Mouse (Mus musculus) layer of hippocampus, adult 8-10 months (tissue): ENCODE results near the gene Hist1h2ao. TPM values are rescaled to one million over a fixed set of nuclear protein-coding genes. Genes with fewer than 3 reads are reported as not detected.
"Not testable (repeated sequence)": the region's sequence is repeated elsewhere in the genome, so short reads cannot be mapped to it uniquely, and the experiment has no call there.

Experiments
- DNase-seq, 2 experiments: peaks; one replicate each; pipeline ENCODE4 v3.0.0; 2022; ENCODE audit warnings: low spot score in 2 of 2
- total RNA-seq, 4 experiments: library from RNA; stranded (reverse); gene quantifications; 2 replicates each; pipeline ENCODE4 v1.2.4; 2022

Hist1h2ao gene
- 10 to 100 TPM in 3 of 4 experiments, 1 to 10 TPM in 1; 5.0 to 27.3 (median 17.8) TPM for total RNA-seq

DNA sequence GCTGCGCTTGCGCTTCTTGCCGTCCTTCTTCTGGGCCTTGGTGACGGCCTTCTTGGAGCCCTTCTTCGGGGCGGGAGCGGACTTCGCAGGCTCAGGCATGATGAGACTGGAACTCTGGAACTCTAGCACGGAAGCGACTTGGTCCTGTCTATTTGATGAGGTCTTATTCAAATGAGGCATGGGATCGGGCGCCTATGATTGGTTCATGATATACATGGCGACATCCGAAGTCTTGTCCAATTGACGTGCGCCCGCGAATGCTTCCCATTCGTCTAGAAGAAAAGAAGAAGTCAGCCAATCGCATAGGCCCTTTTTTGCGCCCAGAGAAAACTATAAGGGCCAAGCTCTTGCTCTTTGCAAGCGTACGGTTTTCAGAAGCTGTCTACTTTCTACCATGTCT is at the start of gene Hist1h2ao, which contains the start of gene Hist1h2bq:
TSS of gene Hist1h2ao (plus strand) at position 393 of the 400 bp plus-strand sequence.
TSS of gene Hist1h2bq (minus strand) at position 125 of the 400 bp plus-strand sequence.
- not testable (repeated sequence) for DNase-seq

DNA sequence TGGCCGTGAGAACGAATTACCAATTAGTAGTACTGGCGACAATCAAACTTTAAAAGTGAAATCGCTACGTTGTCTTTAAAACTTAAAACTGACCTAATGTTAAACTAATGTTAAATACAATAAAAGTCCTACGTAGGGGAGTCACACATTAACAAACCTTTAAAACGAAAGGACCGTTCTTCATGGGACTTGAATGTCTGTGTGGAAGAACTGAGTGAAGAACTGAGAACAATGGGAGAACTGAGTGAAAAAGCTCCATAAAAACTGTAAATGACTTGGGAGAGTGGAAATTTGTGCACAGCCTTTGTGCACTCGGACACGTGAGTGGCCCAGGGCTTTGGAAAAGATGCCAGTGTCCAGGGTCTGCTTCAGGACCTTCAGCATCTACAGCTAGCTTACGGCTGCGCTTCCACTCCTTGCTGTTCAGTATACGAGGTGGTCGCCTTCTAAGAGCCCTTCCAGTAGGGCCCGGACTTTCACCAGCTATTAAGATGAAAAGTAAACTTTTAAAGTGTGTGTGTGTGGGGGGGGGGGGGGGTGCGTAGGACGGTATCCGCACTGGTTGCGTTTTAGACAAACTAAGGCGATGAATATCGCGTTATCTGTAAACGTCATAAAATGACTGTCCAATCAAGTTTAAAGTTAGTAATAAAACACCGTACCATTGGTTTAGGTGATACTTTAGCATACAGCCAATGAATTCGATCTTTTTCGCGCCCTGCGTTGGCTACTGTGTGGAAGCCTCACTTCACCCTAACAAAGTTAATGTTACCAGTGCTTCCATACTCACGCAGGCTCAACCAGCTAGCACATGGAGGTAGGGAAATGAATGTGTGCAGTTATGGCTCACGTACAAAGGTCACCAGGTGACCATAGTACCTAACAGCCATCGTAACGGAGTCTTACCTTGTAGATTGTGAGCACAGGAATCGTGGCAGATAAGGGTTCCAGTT is 31.2 kb upstream of the Hist1h2ao start:
- DNase-seq = peak; percentile 63 to 64

DNA sequence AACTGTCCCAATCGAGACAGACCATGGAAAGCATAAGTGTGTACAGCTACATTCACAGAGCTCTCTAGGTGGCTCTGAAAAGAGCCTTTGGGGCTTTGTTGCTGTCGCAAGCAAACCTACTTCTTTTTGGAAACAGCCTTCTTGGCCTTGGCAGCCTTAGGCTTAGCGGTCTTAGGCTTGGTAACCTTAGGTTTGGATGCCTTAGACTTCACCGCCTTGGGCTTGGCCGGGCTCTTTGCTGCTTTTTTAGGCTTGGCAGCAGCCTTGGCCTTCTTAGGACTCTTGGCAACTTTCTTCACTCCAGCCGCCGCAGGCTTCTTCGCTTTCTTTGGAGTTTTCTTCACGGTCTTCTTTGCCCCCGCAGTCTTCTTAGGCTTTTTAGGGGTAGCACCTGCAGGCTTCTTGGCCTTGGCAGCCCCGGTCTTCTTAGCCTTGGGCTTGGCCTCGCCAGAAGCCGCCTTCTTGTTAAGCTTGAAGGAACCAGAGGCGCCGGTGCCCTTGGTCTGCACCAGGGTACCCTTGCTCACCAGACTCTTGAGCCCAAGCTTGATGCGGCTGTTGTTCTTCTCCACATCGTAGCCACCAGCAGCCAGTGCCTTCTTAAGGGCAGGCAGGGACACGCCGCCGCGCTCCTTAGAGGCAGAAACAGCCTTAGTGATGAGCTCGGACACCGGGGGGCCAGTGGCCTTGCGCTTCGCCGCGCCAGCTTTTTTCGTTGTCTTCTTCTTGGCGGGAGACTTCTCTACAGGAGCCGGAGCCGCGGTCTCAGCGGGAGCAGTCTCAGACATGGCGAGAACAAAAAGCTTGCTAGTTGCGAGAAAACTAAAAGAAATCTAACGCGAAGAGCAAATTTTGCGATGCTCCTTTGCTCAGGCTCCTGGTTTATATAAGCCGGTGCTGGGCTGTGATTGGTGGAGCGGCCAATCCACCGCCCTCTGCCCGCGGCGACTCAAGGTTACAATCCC is 30.2 kb upstream of the Hist1h2ao start, which contains the start of gene Hist1h1b:
TSS of gene Hist1h1b (minus strand) at position 859 of the 965 bp plus-strand sequence.
- peak; percentile 26 to 42 for DNase-seq

DNA sequence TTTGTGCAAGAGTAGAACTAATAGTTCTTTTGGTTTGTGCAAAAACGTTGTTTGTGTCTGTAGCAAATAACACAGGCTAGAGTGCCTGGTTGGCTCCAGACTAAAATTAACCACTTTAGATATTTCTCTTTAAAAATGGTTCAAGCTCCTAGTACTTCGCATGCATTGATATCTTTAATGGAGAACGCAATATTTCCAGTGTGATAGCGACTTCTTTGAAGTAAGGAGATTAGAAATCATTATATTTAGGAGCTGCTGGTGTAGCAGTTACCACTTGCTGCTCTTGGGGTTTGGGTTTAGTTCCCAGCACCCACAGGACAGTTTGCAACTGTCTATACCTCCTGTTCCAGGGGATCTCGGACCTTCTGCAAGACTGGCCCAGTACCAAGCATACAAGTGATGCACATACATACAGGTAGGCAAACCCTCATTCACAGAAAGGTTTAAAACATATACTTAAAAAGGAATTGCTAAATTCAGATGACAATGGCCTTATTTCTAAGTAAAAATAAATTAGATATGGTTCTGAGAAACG is 29.2 kb upstream of the Hist1h2ao start:
- no peak for DNase-seq

DNA sequence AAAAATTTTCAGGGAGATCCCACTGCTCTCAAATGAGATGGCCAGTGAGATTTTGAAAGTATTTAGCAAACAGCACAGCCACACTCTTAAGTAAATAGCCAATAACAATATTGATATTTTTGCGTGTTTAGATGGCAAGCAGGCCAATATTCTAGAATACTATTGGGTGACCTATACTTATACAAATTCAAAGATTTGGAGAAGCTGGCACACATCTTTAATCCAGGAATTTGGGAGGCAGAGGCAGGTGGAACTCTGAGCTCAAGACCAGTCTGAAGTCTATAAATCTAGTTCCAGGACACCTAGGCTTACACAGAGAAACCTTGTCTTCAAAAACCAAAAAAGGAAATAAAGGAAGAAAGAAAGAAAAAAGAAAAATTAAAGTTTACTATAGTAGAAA is 28.6 kb upstream of the Hist1h2ao start:
- DNase-seq = no peak

DNA sequence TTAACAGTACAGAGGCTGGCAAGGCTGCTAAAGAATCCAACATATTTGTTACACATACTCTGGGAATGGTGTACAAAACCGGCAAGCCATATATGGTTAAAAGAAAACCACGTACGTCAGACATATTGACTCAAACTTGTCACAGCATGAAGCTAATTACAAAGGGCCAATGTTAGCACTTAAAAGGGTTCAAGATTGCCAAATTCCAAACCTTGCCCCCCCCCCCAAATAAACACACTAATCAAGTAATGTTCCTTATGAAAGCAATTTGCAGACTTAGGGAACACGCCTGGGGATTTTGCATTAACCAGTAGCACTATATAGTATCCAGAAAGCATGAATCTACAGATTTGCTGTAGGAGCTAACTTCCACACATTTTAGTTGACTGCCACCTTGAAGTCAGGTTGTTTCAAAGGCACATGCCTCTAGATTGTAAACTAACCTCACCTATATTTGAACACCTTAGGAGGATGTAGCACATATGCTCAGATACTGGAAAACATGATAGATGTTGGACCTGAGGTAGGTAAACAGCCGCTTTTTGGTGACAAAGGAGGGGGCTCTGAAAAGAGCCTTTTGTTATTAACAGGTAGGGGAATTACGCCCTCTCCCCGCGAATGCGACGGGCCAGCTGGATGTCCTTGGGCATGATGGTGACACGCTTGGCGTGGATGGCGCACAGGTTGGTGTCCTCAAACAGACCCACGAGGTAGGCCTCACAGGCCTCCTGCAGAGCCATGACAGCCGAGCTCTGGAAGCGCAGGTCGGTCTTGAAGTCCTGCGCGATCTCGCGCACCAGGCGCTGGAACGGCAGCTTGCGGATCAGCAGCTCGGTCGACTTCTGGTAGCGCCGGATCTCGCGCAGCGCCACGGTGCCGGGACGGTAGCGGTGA is 27.7 kb upstream of the Hist1h2ao start:
- not testable (repeated sequence) for DNase-seq

DNA sequence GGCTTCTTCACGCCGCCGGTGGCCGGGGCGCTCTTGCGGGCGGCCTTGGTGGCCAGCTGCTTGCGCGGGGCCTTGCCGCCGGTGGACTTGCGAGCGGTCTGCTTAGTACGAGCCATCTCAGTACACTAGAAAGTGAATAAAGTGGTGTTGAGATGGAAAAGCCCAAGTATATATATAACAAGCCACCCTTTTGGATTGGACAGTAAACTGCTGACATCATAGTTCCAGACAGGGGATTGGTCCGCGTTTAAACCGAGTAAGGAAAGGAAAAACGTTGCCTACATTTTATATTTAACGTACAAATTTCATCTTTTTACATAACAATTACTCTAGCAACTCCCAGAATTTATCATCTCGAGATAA is 27.0 kb upstream of the Hist1h2ao start, which contains the start of gene Hist1h3i:
TSS of gene Hist1h3i (minus strand) at position 116 of the 363 bp plus-strand sequence.
- peak; percentile 42 to 61 for DNase-seq

DNA sequence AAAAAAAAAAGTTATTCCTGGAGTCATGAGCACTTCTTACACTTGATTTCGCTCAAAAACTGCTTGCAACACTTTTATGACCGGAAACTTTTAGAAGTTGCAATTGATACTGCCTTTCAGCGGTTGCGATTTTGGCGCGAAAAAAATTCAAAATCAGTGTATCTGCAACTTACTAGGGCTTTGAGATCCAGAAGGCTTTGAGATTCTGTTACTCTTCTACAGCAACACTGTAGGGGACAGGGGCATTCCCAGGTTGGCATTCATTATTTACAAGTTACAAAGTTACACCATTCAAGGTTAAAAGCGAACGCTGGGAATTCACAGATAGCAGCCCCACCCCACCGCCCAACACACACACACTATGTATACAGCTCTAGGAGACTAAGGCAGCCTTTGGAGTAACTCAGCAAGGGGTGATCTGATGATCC is 26.5 kb upstream of the Hist1h2ao start:
- DNase-seq = no peak

DNA sequence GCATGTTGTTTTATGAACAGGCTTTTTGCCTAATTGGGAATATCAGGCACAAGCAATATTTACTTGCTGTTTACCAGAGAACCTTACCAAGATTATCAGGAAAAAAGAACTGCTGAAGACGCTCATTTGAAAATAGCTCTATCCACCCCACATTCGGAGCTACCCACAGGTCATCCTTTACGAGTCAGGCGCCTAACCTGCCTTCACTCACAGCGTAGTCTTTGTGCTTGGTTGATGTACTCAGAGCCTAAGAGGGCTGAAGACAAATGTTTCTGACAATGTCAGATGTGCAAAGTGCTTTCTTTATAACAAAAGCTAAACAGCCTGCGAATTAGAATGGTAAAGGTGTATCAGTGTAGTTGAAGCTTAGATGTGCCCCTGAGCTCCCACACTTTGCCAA is 26.0 kb upstream of the Hist1h2ao start:
- DNase-seq = no peak

DNA sequence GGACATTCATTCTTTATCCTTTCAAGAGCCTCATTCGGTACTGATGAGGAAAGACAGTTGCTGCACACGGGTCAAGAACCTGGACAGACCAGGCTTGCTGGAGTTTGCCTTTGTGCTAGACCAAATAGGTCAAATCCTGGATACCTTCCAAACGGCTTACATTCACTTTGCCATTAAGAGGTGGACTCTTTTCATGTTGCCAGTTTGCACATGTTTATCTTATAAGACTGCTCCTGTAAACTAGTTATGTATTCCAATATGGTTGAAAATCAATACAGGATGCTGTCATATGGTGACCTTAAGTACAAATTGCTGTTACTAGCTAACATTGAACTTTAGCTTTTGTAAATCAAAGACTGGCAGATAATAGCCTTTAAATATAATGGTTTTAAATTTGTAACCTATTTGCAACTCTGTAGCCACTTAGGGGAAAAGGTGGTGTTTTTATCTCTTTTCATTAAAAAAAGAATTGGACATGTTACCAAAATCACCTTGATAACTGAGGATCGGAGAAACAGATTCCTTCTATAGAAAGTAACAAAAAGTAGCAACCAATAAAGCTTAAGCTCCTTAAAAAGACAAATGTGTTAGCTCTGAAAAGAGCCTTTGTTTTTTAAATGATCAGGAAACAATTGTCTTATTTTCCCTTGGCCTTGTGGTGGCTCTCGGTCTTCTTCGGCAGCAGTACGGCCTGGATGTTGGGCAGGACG is 23.9 kb upstream of the Hist1h2ao start:
- no peak for DNase-seq

DNA sequence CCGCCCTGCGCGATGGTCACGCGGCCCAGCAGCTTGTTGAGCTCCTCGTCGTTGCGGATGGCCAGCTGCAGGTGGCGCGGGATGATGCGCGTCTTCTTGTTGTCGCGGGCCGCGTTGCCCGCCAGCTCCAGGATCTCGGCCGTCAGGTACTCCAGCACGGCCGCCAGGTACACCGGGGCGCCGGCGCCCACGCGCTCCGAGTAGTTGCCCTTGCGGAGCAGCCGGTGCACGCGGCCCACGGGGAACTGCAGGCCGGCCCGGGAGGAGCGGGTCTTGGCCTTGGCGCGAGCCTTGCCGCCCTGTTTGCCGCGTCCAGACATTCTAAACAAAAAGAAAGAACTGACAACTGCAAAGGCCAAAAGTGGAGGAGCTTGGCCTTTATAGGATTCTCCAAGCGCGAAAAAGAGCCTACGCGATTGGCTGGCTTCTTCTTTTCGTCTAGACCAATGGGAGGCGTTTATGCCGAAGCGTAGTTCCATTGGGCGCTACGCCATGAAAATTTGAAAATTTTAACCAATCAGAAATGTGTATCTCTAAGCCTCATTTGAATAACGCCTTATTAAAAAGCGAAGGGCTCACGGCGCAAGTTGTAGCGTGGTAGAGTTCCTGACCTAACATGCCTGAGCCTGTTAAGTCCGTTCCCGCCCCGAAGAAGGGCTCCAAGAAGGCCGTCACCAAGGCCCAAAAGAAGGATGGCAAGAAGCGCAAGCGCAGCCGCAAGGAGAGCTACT is 23.2 kb upstream of the Hist1h2ao start, which contains the start of the genes Hist1h2an and Hist1h2bp:
TSS of gene Hist1h2an (minus strand) at position 320 of the 731 bp plus-strand sequence.
TSS of gene Hist1h2bp (plus strand) at position 563 of the 731 bp plus-strand sequence.
- peak; percentile 88 to 93 for DNase-seq

DNA sequence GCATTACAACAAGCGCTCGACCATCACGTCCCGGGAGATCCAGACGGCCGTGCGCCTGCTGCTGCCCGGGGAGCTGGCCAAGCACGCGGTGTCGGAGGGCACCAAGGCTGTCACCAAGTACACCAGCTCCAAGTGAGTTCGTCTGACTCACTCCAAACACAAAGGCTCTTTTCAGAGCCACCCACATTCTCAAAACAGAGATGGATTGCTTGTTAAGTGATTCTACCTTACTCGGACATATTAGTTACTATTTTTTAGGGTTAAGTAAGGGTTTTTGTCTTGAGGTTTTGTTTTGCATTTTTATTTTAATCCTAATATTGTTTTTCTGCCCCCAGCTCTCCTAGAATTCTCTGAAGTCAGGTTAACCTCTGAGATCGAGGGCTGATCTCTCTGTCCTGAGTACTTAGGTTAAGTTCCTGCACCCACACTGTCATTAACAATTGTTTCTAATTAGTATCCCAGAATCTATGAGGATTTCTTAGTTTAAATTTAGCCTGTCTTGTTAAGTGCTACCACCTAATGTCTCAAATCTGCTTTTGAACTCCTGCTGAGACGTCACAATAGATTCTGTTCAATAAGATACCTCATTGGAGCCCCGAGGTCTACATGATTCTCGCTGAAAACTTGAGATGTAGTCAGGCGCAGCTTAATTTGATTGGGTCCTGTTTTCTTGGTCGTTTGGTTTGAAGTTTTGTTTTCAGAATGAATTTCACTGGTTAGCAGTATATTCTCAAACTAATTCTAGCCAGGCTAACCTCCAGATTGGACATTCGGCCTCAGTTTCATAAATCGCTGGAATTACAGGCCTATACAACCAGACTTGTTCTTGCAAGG is 22.3 kb upstream of the Hist1h2ao start:
- DNase-seq = no peak

DNA sequence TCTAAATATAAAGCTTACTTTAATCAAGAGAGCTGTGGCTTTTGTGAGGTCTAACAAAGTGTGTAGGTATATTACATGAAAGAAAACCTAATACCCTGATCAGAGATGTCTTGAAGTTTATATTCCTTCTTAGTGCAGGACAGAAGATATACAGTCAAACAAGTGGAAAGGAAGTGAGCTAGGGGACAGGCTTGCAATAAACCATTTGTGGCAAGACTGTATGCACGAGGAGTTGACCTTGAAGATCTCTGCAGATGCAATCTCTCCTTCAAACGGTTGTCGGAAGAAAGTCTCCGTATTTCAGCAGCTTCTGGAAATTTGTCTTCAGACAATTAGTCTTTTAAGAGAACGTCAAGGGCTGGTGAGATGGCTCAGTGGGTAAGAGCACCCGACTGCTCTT is 20.3 kb upstream of the Hist1h2ao start:
- no peak for DNase-seq

DNA sequence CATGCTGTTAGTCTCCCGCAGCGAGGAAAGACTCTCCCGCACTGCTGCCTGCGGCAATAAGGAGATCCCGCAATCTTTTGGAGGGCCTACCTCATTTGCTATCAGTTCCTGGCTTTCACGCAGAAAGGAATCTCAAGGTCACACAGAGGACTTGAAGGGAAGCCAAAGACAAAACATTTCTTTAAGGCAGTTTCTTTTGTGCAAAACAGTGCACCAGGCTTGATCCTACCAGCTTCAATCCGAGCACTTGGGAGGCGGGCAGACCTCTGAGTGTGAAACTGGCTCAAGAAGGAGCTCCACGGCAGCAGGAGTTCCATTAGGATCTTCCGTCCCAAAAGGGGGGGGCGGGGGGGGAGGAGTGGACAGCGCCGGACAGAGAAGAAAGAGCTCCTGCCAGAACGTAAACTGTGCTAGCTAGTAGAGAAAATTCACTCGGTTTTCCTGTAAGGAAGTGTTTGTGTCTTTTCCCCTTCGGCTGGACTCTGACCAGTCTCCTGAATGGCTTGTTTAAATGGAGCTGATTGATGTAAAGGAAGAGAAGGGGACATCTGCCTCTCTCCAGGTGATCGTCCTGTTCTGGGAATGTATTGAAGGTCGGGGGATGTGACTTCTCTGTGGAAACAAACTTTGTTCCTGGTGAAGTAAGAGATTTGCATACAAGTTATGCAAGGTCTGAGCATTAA is 19.5 kb upstream of the Hist1h2ao start:
- no peak for DNase-seq

DNA sequence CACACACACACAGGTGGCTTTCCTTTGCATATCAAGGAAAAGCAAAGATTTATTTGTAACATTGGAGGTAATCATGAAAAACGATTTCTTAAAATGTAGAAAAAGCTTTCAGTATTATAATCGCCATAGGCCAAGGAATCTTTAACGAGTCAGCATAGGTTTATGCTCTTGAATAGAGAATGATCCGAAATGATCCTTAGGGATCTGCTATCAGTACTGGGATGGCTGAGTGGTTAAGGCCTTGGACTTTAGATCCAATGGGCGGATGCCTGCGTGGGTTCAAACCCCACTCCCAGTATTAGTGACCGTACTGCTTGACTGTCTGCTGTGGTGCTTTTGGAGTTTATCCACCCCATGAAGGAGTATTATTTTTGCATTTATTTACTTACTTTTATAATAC is 14.7 kb upstream of the Hist1h2ao start:
- DNase-seq = no peak

DNA sequence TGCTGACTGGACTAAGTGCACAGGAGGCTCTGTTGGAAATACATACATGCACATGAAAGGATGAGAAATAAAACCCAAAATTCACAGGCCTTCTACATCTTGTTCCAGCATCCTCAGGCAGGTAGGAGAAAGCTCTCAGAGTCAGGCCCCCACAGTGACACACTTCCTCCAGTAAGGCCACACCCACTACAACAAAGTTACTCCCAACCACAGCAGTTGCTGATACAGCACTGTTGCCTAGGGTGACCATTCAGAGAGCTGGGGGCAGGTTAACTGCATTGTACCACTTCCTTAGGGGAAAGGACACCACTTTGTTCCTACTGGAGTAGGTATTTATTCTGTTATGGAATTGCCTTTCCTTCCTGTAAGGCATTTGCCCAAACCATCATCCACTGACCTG is 13.1 kb upstream of the Hist1h2ao start:
- DNase-seq = not testable (repeated sequence)

DNA sequence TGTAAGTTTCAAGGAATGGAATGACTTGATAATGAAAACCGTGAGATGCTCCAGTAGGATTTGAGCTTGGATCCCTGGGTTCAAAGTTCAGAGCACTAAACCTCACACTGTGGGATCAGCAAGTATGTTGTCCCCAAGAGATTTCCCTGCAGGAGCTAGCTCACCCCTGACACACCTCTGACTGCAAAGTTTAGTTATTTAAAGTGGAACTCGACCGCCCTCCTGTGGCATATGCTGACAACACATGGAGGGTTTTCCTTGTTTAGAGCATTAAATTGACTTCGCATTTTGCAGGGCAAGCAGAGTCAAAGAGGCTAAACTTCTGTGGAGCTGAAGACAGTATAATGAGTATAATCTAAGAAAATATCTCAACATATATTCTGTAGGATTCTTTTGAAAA is 7.2 kb upstream of the Hist1h2ao start:
- DNase-seq = not testable (repeated sequence)
